Mouse (Mus musculus) liver, adult 2 months (tissue): ENCODE measurements around the gene Ddx52.

ENCODE experiments used
- CTCF ChIP-seq: fragments of 200-500 bp; IDR thresholded peaks from 2 replicates; pipeline ENCODE4 v1.5.1; 2011; ENCODE audit warnings: low read depth, low read length, control low read depth
- POLR2A ChIP-seq: fragments of 200-500 bp; IDR thresholded peaks from 2 replicates; pipeline ENCODE4 v1.6.1; 2011; ENCODE audit warnings: low read length, control low read depth; ENCODE audit not compliant: insufficient read depth; ENCODE audit errors: extremely low read depth

DNA sequence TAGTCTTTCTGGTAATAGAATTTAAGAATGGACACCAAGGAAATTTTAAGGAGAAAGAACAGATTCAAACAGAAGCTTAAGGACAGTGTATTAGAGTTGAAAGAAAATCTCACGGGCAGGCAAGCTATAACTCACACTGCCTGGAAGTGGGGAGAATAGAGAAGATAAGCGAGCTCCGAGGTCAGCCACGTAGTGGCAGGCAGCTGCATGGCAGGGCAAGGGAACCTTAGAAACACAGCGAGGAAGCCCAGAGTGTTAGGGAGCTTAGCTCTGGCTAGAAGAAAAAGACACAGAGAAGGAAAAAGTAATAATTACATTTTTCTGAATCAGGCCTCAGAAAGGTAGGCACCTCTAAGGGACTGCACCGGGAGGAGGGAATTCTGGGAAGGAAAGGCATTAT is 38.1 kb downstream of the Ddx52 start:
- no peak for TF ChIP-seq POLR2A
- no peak for TF ChIP-seq CTCF
